Mouse (Mus musculus) layer of hippocampus, adult 9-10 months (tissue): ENCODE measurements at regions not wholly inside any gene's neighbourhood (a gene's known extent, or its start where the extent isn't known, plus 50 kb on each side); places are given as distances from the start of the nearest gene placed in this dataset.
A peak's percentile ranks its signal among the peaks of the same experiment; 100 is the strongest.
"Not testable (repeated sequence)": the region's sequence is repeated elsewhere in the genome, so short reads cannot be mapped to it uniquely, and the experiment has no call there.

Experiments
- DNase-seq: peaks from one replicate; pipeline ENCODE4 v3.0.0; 2022; ENCODE audit warnings: low spot score

DNA sequence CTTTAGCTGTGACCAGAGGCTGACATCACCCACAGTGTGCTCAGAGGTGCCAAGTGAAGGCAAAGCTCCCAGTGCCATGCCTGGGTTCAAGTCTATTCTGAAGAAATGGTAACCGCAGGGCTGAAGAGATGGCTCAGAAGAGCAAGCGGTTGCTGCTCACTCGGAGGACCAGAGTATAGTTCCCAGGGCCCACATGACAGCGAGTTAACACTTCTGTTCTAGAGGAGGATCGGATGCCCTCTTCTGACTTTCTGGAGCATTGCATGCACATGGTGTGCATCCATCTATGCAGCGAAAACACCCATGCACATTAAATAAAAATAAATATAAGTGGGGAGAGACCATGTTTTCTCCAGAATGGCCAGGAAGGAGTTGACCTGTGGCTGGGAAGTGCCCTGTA lies 209.5 kb downstream of the Sorl1 start:
- DNase-seq: no peak

DNA sequence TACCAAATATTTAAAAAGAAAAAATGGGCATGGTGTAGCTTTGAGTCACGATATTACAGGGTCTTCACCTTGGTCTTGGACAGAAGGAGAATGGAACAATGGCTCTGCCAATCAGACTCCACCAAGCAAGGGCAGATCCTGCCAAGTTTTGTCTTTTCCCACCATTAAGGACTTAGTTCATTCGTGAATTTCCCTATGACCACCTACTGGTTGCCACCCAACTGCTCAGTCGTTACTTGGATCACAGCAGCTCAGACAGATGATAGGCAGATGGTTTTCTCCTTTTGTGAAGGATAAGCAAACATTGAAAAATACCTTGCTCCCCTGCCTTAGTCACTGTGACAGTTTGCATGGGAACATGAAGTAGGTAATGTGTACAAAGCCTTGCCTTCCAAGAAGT lies 210.2 kb downstream of the Sorl1 start:
- no peak for DNase-seq

DNA sequence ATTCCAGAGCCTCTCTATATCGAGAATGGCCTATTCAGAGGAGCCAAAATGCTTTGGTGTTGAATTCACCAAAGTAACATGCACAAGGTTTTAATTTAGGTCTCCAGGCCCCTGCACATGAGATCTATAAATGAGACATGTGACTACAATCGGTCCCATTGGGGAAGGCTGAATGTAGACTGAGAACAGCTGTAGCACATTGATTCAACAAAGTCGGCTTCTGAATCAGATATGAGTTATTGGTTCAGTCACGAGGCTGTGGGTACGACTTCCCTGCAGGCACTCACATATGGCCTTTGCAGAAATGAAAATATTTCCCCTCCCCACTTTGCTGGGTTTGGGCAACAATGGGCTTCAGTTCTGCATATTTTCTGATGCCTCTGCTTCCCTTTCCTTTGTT lies 211.6 kb downstream of the Sorl1 start:
- no peak for DNase-seq

DNA sequence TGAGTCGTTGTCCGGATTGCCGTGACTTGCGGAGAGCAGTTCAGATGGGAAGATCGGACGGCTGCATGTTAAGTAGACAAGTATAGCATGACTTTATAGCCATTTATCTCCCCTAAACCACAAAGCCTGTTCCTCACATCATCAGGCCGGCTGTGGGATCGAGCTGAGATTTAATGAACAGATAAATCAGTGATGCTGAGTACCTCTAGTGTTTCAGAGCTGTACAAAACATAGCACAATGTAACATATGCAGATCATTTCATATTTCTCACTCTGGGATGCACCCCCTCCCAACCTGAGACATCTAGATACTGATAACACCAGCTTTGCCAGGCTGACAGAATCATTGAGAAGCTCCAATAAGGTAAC lies 223.5 kb downstream of the Sorl1 start:
- no peak for DNase-seq

DNA sequence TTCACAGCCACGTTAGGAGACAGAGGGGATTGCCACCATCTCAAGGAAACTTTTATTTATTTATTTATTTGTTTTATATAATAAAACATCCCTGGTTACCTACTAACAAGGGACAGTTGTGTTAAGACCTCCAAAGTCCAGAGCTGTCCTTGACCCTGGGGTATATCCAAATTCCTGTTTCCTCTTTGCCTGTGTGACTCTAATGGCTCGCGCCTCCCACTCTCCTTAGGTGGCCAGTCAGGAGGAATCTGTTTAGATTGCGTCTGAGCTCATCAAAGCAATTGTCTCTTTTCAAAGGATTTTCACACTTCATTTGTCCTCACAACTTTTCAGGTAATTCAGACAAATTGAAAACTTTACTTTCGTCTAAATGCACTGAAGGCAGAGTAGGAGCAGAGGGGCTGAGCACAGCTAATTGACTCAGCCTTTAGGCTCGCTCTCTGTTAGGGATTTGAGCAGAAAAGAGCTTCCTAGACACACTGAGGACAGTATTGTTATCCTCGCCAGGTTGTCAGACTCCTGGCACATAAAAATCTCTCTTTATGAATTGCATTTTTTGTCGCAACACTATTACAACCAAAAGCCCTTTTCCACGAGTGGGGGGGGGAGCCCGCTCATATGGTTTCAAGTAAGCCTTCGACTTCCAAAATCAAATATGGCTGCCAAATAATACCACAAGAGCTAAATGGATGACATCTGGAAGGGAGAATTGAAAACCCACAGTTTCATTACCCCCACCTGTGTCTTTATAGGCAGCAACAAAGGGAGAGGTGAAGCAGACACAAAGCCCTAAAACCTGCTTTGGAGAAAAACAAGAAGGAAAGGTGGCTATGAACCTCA lies 224.1 kb downstream of the Sorl1 start:
- DNase-seq: no peak

DNA sequence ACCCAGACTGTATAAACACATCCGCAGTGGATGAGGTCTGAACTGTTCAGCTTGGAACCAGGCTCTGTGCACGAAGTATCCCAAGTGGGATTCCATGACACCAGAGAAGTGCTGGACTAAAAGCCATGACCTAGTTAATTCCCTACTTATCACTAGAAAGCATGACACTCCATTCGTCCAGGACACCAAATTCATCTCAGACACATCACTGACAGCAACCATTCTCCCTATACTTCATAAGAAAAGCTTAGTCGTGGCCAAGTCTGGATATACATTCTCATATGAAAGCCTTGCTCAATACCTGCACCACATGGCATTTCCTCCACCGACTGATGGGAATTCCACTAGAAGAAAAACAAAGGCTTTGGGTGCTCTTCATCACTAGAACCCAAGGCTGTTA lies 229.0 kb downstream of the Sorl1 start:
- no peak for DNase-seq

DNA sequence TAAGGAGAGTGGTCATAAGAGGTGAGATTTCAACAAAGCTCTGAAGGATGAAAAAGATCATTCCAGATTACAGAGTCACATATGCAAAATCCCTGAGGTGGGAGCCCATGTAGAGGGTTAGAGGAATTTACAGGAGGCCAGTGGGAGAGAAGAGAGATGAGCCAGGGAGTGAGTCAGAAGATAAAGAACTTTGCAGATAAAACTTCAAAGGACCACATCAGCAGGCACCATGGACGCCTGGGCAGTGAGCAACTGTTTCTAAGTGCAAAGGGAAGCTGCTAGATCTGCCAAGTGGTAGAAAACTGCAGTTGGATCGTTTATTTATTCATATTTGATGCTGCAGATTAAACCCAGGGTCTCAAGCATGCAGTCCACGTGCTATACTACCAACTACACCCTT lies 231.3 kb downstream of the Sorl1 start:
- DNase-seq: no peak

DNA sequence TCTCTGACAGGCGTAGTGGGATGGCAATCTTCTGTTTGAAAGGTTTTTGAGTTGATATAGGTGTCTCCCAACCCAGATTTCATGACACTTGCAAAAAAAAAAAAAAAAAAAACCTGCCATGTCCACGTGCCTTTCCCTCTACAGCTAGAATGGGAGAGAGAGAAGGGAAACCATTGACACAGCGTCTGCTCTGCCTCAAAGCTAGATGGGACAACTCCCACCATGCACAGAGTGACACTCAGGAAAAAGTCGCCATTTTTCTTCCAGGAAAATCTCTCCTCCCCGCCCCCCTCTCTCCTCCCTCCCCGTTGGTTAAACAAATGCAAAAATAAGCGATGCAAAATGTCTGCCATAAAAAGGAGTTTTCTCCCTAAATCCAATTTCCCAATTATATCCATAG lies 232.9 kb downstream of the Sorl1 start:
- no peak for DNase-seq

DNA sequence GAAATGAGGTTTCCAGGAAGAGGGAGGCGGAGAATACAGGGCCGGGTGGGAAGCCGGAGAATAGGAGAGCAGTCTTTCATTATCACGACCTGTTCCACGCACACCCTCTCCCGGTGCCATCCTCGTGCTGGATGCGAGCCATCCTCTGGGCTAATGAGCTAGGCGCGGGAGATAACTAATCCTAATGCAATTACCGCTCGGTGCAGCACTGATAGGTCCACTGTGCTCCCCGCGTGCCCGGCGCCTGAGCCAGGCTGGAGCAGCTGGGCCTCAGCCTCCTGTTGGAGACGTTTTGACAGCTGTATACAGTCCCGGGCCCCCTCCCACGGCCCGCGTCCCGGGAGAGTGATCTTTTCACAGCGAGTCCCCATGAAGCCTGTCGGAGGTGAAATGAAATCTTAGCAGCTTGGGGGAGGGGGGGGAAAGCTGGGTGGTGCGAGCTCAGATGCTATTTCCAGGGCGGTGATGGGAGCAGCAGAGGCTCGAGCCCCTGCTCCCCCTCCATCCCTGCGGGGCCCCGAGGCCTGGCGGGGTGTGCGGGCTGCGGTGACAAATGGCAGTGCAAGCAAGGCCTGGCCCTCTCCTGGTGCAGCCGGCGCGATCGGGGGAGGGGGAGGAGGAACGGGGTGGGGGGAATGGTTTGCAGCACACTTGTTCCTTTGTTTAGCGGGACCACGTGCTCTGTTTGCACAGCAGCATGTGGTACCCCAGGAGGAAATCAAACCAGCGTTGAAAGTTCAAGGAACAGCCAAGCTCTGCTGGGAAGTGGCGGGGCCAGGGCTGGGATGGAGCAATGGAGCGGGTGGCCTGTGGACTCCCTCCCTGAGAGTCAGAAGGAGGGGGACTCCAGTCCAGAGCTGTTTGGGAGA lies 233.6 kb downstream of the Sorl1 start:
- DNase-seq: peak; percentile 40

DNA sequence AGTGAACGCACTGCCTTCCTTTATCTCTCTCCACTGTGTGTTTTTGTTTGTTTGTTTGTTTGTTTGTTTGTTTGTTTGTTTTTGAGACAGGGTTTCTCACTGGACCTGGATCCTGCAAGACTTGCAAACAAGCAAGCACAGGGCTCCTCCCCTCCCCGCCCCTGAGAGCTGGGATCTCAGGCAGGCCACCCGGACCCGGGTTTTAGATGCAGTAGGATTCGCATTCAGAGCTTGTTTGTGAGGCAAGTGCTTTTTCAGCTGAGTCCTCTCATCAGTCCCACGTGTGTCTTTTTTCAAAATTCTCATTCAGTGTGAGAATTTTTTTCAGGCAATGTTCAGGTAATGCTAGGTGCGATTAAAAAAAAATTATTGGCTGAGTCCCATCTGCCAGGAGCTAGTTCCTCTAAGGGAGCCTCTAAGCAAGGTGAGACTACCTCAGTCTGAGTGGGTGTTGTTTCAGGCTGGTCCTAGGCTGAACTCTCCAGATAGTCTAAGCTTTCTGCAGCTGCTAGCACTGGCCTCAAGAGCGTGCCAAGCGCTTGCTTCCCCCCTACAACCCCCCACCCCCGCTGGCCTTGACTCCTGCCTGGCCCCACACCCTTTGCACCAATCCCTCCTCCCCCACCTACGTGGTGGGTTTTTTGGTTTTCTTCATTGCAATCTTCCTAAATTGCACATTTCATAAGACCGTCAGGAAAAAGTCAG lies 234.4 kb downstream of the Sorl1 start:
- DNase-seq: no peak

DNA sequence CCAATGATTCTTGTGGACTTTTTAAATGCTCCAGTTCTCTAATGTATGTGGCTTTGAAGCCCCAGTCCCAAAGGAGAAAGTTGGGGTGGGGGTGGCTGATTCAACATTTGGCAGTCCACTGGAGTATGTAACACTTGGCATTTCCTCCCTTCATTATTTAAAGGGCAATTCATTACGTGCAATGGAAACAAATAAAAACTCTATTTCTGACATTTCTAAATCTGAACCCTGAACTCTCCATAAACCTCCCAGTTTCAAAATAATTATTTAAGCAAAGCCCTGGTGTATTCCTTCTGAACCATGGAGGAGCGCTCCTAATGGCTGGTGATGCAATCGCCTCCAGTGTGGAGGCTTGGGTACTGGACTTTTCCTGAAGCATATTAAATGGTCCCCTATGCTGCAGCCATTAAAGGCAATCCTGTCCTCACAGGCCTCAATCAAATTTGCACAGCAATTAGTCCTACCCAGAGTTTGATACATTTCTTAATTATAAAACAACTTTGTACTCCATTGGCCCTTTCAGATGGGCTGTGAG lies 235.4 kb downstream of the Sorl1 start:
- DNase-seq: no peak

DNA sequence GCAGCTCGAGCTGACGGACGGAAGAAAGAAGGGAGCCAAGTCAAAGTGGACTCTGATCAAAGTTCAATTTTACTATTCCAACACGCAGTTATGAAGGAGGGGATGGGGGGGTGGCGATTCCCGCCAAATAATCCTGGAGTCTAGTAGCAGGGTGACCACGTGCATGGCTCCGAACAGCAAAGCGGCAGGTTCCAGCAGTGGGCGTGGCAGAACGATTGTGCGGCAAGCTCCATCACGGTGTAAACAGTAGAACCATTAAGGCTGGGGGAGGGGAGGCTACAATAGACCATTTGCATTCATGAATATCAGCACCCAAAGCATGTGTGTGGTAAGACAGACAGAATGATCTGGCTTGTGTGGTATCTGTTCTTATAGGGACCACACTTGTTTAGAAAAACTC lies 237.6 kb downstream of the Sorl1 start:
- DNase-seq: not testable (repeated sequence)

DNA sequence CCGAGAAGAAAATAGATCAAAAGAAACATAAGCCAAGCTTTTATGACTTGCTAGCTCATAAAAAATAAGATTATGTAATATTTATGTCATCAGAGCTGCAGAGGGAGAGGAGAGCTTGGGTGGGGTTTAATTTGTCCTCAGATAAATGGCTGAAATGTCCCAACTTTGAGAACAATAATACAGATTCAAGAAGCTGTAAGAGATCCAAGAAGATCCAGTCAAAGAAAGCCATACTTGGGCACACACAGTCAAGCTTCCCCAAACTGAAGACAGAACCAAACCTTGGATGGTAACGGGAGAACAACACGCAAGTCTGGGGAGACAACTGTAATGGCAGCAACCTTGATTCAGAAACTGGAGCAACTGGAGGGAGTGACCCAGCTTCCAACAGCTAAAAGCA lies 243.6 kb downstream of the Sorl1 start:
- DNase-seq: no peak

DNA sequence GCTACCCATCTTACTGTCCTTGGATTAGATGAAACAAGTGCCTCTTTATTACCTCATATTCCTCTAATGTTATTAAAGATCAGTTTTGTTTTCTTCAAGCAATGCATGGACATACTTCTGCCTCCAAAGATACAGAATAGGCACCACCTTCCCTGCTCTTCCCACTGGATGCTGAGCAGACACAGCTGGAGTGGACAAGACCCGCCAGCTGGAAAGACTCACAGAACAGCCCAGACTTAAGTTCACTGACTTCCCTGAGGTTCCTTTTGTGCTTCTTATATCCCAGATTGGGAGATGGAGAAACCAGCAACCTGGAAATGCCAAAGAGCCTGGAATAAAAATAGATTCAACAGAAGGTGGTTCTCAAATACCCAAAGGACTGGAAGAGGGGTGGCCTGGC lies 245.0 kb downstream of the Sorl1 start:
- DNase-seq: no peak

DNA sequence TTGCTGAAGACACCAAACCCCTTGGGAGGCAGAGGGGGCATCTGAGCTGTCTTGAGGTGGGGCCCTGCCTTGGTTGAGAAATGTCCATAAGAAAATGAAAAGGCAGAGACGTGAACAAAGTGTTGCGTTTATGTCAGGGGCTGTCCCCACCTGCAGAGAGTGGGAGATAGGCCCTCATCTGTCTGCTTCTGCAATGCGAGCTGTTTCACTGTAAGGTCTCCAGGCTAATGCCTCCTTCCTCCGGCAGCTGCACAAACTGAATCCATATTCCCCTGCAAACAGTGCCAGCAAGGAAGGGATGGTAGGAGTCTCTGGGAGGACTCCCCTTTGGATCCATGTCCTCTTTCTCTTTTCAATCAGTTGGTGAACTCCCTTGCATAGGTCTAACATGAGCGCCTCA lies 263.0 kb downstream of the Sorl1 start:
- DNase-seq: no peak

DNA sequence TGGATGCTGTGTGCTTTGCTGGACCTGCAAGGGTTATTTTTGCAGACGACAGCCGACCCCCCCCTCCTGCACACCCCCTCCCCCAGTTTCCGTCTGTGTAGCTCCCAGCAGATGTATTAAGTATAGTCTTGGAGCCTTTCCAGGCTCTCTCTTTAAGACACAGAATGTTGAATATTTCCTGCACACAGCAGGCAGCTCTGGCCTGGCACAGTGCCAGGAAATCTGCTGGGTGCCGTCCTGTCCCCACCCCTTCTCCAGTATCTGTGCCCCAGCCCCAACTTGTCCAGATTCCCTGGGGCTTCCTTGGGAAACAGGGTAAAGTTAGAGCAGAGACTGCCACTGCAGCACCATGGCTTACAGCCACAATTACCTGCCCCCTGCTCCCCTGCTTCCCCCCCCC lies 263.4 kb downstream of the Sorl1 start:
- peak; percentile 20 for DNase-seq

DNA sequence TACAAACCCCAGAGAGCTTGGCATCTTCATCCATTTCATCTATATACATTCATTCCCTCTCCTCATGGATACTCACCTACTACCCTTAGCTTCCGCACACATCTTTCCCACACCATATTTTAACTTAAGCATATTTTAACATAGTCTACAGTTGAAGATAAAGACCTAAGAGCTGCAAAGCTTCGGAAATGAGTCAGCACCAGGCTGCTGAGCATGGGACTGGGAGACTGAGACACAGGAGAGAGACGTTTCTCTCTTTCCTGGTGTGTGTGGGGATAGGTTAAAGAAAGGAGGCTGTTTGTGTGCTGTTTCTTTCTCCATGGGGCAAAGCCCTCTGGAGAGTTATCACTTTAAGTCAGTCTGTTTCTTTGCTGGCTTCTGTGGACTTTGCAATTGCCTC lies 264.3 kb downstream of the Sorl1 start:
- DNase-seq: no peak

DNA sequence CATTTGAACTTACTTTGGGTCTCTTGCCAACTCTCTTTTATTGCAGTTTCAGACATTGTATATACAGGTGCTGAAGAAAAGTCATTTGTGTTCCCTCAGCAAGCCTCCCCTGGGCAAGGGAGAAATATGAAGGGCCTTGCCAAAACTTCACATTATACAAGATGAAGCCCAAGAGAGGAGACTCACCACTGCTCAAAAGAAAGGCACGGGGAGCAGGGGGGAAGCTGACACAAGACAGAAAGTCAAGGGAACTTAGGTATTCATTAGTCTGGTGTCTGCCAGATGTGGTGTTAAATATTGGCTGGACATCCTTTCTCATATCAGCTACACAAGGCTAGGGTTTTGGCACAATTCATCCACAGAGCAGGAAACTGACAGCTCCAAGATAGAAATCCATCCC lies 272.0 kb downstream of the Sorl1 start:
- DNase-seq: no peak

DNA sequence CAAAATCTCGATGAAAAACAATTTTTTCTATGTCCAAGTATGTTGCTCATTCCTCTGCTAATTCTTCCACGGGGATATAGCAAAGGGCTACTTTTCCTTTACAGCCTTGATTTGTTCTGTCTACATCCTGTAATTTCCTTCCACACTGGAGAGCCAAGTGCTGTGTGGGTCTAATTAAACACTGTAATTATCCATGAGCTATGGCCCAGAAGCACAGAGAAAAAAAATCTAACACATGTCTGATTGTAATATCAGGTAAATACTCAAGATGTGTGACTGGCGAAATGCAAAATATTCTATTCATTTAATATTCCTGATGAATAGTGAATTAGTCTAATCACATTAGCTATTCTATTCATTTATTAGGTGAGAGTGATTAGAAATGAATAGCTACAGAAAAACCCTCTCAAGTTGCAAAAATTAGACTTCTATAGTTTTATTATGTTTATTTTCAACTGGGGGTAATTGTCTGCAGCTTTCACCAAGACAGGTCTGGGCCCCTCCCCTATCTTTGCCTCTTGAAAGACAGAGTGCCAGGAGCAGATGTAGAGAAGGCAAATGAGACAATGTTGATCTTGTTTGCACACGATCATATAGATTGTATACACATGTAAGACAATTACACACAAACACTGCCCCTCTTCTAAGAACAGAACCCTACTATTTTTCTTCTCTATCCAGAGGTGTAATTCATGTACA lies 274.3 kb downstream of the Sorl1 start:
- DNase-seq: no peak

DNA sequence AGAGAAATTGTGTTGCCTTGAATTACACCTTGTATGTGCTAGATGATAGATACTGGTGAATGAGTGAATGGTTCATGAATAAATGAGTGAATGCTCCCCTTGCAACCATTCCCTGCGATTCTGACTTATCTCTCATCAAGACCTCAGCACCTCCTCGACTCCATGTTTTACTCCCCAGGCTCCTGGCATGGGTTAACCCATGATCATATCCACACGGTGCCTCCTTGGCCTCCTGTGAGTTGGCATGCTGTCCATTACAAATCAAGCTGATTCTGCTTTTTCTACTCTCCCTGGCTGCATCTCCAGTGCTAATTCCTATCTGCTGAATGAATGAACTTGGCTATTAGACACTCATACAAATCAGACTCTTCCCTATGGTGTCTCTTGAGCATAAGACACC lies 279.5 kb downstream of the Sorl1 start:
- DNase-seq: no peak

DNA sequence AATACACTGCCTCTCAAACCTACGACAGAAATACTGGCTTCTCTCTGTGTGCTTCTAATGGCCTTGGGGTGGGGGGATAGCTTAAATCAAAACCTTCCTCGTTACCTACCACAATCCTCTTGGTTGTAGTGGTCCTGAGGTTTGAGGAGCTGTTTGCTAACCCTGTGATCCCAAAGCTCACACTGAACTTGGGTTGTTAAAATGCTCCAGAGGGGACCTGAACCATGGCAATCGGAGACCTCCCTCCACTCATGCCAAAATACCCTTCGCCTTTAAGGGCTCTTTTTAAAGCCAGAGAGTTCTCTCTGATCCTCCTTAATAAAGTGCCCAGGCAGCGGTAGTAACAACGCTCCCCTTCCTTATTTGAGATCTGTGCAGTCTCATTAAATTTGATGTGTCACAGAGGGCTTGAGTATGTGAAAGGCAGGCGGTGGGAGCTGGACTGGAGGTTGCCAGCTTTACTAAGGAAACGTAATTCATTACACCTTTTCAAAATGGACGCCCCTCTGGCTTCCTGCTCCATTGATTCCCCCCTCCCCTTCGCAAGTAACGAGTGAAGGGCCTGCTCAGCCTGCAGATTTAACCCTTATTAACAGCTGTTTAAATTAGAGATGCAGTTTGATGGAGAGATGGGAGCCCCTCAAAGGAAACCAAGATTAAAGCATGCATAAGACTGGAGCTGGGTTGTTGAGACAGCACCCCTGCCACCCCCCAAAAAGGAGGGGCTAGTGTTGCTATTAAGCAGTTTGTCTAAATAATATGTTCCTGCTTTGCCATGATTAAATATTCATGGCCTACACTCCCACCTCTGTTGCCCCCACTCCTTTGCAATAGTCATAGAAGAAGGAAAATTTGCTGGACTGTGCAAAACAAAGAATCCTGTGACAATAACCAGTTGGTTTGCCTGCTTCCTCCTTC lies 289.4 kb downstream of the Sorl1 start:
- no peak for DNase-seq
